Comparison of ENCODE assay signal across 9 mouse cellular contexts in genomic region chr6:54809531-54810313, GRCm38 (mm10). TPM values are rescaled to one million over a fixed set of nuclear protein-coding genes. Genes with fewer than 3 reads are reported as not detected.
DNase-seq lines count a peak whose midpoint lies in the region; ATAC-seq and TF ChIP-seq lines count a peak whose summit lies in the region.
"Had no signal": no experiment of that assay in that cellular context is flagged by ENCODE, and none has a peak within 500 bp of the region (broad histone marks: within the 10 kb centered on the region; RNA-seq: fewer than 3 reads in every experiment).

No protein-coding gene starts in this region.

- DNase-seq in midbrain, embryonic 11.5 days (ENCODE audit: low spot score, missing footprints) = peak; percentile 60
- DNase-seq in cerebellum, postnatal 14 days = peak; percentile 79 to 82
- no peak for DNase-seq in lung, embryonic 14.5 days
- DNase-seq in testis, postnatal 10 days (ENCODE audit: low spot score) = peak; percentile 58

- 68% methylated on average over 7 of the region's 7 CpGs for WGBS in midbrain, embryonic 11.5 days
- 72% methylated on average over 7 of the region's 7 CpGs for WGBS in midbrain, embryonic 15.5 days
- WGBS in intestine, embryonic 16.5 days = 61% methylated on average over 7 of the region's 7 CpGs
- 60% methylated on average over 7 of the region's 7 CpGs for WGBS in lung, embryonic 14.5 days

- H3K4me1 ChIP-seq in midbrain, embryonic 11.5 days (ENCODE audit: control insufficient read depth, insufficient read depth, low read length) = no peaks in the 10 kb centered on the region
- no peaks in the 10 kb centered on the region for H3K4me1 ChIP-seq in midbrain, embryonic 15.5 days
- H3K4me1 ChIP-seq in intestine, embryonic 16.5 days (ENCODE audit: control insufficient read depth, insufficient read depth, low read length) = peaks cover 7% of the 10 kb centered on the region
- H3K4me1 ChIP-seq in lung, embryonic 14.5 days (ENCODE audit: insufficient read depth) = peaks cover 17% of the 10 kb centered on the region; the same call in 1 of the 2 replicates

- no peak overlapping the region for H3K9ac ChIP-seq in midbrain, embryonic 11.5 days (ENCODE audit: low read length)
- H3K9ac ChIP-seq in midbrain, embryonic 15.5 days = no peak overlapping the region
- H3K9ac ChIP-seq in intestine, embryonic 16.5 days (ENCODE audit: low read depth, low read length) = no peak overlapping the region
- H3K9ac ChIP-seq in lung, embryonic 14.5 days = no peak overlapping the region
- H3K9ac ChIP-seq: embryonic facial prominence, embryonic 13.5 days; limb, embryonic 13.5 days had no signal

- no peaks in the 10 kb centered on the region for H3K36me3 ChIP-seq in midbrain, embryonic 11.5 days (ENCODE audit: control insufficient read depth, insufficient read depth, low read length)
- no peaks in the 10 kb centered on the region for H3K36me3 ChIP-seq in midbrain, embryonic 15.5 days (replicated peaks)
- no peaks in the 10 kb centered on the region for H3K36me3 ChIP-seq in intestine, embryonic 16.5 days (ENCODE audit: control insufficient read depth, insufficient read depth, low read length)
- no peaks in the 10 kb centered on the region for H3K36me3 ChIP-seq in lung, embryonic 14.5 days (ENCODE audit: insufficient read depth)
- H3K36me3 ChIP-seq: embryonic facial prominence, embryonic 13.5 days; limb, embryonic 13.5 days had no signal

- no peak overlapping the region for H3K4me3 ChIP-seq in midbrain, embryonic 11.5 days (ENCODE audit: low read depth, low read length)
- H3K4me3 ChIP-seq in midbrain, embryonic 15.5 days = no peak overlapping the region
- no peak overlapping the region for H3K4me3 ChIP-seq in intestine, embryonic 16.5 days (ENCODE audit: low read length)
- no peak overlapping the region for H3K4me3 ChIP-seq in lung, embryonic 14.5 days (ENCODE audit: low read depth, low read length)
- H3K4me3 ChIP-seq: embryonic facial prominence, embryonic 13.5 days; limb, embryonic 13.5 days had no signal

- no peaks in the 10 kb centered on the region for H3K27me3 ChIP-seq in midbrain, embryonic 11.5 days (ENCODE audit: control insufficient read depth, insufficient read depth, low read length)
- H3K27me3 ChIP-seq in midbrain, embryonic 15.5 days (replicated peaks) = no peaks in the 10 kb centered on the region
- no peaks in the 10 kb centered on the region for H3K27me3 ChIP-seq in intestine, embryonic 16.5 days (replicated peaks; ENCODE audit: control insufficient read depth, insufficient read depth, low read length)
- H3K27me3 ChIP-seq in lung, embryonic 14.5 days (ENCODE audit: insufficient read depth, low read length) = no peaks in the 10 kb centered on the region
- H3K27me3 ChIP-seq: embryonic facial prominence, embryonic 13.5 days; limb, embryonic 13.5 days had no signal

- no peaks in the 10 kb centered on the region for H3K9me3 ChIP-seq in midbrain, embryonic 11.5 days (ENCODE audit: control insufficient read depth, low read length)
- no peaks in the 10 kb centered on the region for H3K9me3 ChIP-seq in midbrain, embryonic 15.5 days
- no peaks in the 10 kb centered on the region for H3K9me3 ChIP-seq in intestine, embryonic 16.5 days (ENCODE audit: control insufficient read depth, low read length)
- H3K9me3 ChIP-seq in lung, embryonic 14.5 days (ENCODE audit: low read depth, low read length) = no peaks in the 10 kb centered on the region
- H3K9me3 ChIP-seq: embryonic facial prominence, embryonic 13.5 days; limb, embryonic 13.5 days had no signal

- no peak overlapping the region for H3K4me2 ChIP-seq in midbrain, embryonic 11.5 days
- H3K4me2 ChIP-seq in midbrain, embryonic 15.5 days = no peak overlapping the region
- H3K4me2 ChIP-seq in intestine, embryonic 16.5 days (ENCODE audit: low read depth, low read length) = no peak overlapping the region
- H3K4me2 ChIP-seq in lung, embryonic 14.5 days = no peak overlapping the region
- H3K4me2 ChIP-seq: embryonic facial prominence, embryonic 13.5 days; limb, embryonic 13.5 days had no signal

- ATAC-seq in midbrain, embryonic 11.5 days (ENCODE audit: low FRiP score) = no peak
- no peak for ATAC-seq in midbrain, embryonic 15.5 days (replicated peaks)
- ATAC-seq in activated CD4-positive, CD25-positive, alpha-beta regulatory T cell, adult 4 months = peak; percentile 91
- peak; percentile 10; the same call in 1 of the 2 replicates for ATAC-seq in intestine, embryonic 16.5 days
- ATAC-seq in lung, embryonic 14.5 days (ENCODE audit: insufficient read depth) = no peak

- peak; percentile 41 for TF ChIP-seq CTCF in lung, embryonic 14.5 days (IDR thresholded peaks at IDR 0.05; ENCODE audit: low read depth)

- H3K27ac ChIP-seq in midbrain, embryonic 11.5 days (ENCODE audit: low read depth, low read length) = no peak overlapping the region
- H3K27ac ChIP-seq in midbrain, embryonic 15.5 days = no peak overlapping the region
- H3K27ac ChIP-seq in intestine, embryonic 16.5 days (ENCODE audit: low read length) = no peak overlapping the region
- H3K27ac ChIP-seq in lung, embryonic 14.5 days (ENCODE audit: low read depth) = no peak overlapping the region
- H3K27ac ChIP-seq: embryonic facial prominence, embryonic 13.5 days; limb, embryonic 13.5 days had no signal

RNA-seq across cellular contexts. Expression of gene Znrf2, which starts 7.0 kb away (rescaled TPM):
- polyA plus RNA-seq in midbrain, embryonic 11.5 days (2014; fragmentation: Nextera tagmentation; extraction: Ambion mirVana) = 2.9 and 3.5 TPM in 2 replicates
- polyA plus RNA-seq in midbrain, embryonic 15.5 days (2015; fragmentation: Nextera tagmentation; extraction: Ambion mirVana) = 6.3 and 6.6 TPM in 2 replicates
- 10 to 100 TPM; 19.6 to 27.1 TPM for polyA plus RNA-seq in activated CD4-positive, CD25-positive, alpha-beta regulatory T cell, adult 4 months (2017; shearing (Covaris generic))
- 5.0 and 5.5 TPM in 2 replicates for polyA plus RNA-seq in intestine, embryonic 16.5 days (2015; fragmentation: Nextera tagmentation; extraction: Ambion mirVana)
- polyA plus RNA-seq in lung, embryonic 14.5 days (2014; fragmentation: Nextera tagmentation; extraction: Ambion mirVana) = 3.2 and 3.9 TPM in 2 replicates

Comparison
In these comparisons a context has a peak if more than half of its experiments do, and no peak if none do; other contexts are left out.
1. ATAC-seq: peak in activated CD4-positive, CD25-positive, alpha-beta regulatory T cell, adult 4 months (single experiment) and intestine, embryonic 16.5 days (single experiment); none in midbrain, embryonic 11.5 days (single experiment), midbrain, embryonic 15.5 days (single experiment) and lung, embryonic 14.5 days (single experiment).